Mouse (Mus musculus) adrenal gland, postnatal 25 days (tissue): ENCODE measurements around the gene 0610010F05Rik. TPM values are rescaled to one million over a fixed set of nuclear protein-coding genes. Genes with fewer than 3 reads are reported as not detected.
"Not testable (repeated sequence)": the region's sequence is repeated elsewhere in the genome, so short reads cannot be mapped to it uniquely, and the experiment has no call there.

Experiments
- DNase-seq: peaks from one replicate; pipeline ENCODE4 v3.0.0; 2021; ENCODE audit warnings: mixed read lengths
- long read RNA-seq: library from polyadenylated mRNA; stranded (forward); transcript quantifications from one replicate; pipeline ENCODE4 v2.0.0, GENCODE M21; 2021
- total RNA-seq: library from RNA; stranded (reverse); gene quantifications from 2 replicates; pipeline ENCODE4 v1.2.3, GENCODE M21; 2021

Gene 0610010F05Rik
- 14.1 and 16.8 TPM in 2 replicates for total RNA-seq
- long read RNA-seq, full-length matches to known transcripts = 12 of 32 reads
- long read RNA-seq, partial matches to known transcripts = 5 of 32 reads
- long read RNA-seq, other reads (novel, unspliced or antisense) = 15 of 32 reads

GRCm38 (mm10) chr11:23632945-23633878 is at the start of gene 0610010F05Rik:
Gene 0610010F05Rik, minus strand, starts transcription at chr11:23633639.
- DNase-seq = peak; percentile 88

DNA sequence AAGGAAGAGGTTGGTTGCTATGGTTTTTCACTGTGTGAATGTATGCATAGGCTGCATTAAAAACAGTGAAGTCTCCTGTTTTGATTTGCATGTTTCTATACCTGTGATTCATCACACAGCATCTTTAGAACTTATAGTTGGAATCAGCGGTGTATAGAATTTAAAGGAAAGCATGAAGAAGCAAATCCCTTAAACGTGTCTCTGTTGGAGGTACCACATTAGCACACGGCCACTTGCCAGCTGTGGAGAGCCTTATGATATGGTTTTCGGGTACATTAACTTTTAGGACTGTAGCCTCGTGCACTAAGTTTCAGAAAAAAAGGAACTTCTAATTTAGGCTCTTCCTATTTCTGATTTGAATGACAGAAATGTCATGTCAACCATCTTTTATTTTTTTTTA is 49.1 kb upstream of the 0610010F05Rik start:
- no peak for DNase-seq

DNA sequence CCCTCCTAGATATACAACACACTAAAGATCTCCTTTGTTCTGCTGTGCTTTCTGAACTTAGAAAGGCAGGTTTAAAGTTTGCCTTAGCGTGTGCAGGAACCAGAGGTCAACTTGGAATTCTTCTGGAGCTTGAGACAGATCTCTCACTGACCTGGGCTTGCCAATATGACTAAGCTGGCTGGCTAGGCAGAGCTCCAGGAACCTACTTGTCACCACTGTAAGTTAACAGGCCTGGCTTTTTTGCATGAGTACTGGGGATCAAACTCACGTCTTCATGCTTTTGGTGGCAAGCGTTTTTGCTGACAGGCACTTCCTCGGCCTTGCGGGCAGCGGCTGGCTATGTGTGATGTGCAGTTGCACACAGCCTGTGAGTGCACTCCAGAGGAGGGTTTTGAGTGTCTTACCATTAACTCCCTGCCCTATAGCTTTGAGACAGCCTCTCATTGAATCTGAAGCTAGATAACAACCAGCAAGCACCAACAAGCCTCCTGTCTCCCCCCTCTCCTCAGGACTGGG is 47.1 kb upstream of the 0610010F05Rik start:
- DNase-seq = peak; percentile 36

GRCm38 (mm10) chr11:23679044-23679642 is 45.7 kb upstream of the 0610010F05Rik start:
- peak; percentile 31 for DNase-seq

DNA sequence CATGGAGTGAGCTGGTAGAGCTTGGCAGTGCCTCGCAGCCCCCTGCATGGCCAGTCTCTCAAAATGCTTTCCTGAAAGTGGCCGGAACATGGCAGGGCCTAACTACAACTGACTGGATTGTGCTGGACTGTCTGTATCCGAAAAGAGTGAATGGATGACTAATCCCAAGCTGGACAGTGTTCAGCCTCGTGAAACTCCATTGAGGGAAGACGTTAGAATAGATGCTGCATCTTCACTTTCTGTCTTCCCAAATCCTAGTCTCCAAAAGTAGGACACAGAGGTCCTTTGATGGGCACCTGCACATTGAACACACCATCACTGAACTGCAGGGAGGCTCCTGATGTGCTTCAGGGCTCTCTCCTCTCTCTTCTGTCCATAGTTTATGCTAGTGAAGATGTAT is 42.7 kb upstream of the 0610010F05Rik start:
- DNase-seq = no peak

- DNase-seq = no peak
Observed at GRCm38 (mm10) chr11:23672256-23672749, 38.9 kb upstream of the 0610010F05Rik start.

DNA sequence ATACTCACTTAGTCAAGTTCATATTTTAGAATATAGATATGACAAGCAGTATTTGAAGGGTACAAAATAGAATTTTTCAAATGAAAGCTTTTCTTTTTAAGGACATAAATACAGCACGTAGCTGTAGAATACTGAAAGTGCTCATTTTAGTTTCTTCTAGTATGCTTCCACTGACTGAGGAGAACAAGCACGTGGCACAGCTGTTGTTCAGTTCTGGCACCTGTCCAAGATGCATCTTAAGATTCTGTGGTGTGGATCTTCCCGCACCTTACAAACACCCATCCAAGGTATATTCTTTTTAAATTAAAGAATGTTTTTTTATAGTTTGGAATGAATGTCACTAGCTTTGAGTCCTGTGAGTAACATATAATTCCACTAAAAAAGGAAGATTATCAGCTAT is 33.7 kb upstream of the 0610010F05Rik start:
- no peak for DNase-seq

DNA sequence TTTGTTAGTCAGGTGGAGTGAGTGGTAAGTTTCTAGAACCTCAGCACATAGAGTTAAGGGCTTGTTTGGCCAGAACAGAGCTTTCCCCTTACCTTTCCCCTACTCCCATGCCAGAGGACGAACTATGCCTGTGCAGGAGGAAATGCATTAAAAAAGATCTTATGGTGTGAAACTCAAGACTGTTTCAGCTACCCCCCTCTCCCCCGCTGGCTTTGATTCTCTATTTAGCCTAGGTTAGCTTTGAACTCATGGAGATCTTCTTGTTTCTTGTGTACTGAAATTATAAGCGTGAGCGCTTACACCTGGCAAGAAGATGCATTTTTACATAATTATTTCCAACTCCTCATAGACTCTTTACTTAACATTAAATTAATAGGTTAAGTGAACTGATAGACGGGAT is 33.1 kb upstream of the 0610010F05Rik start:
- DNase-seq = no peak

GRCm38 (mm10) chr11:23665798-23666501 is 32.5 kb upstream of the 0610010F05Rik start, which contains the start of gene Pex13:
Gene Pex13, minus strand, starts transcription at chr11:23665959.
- peak; percentile 92 for DNase-seq

- DNase-seq = peak; percentile 62
Observed at GRCm38 (mm10) chr11:23665311-23665786, 31.9 kb upstream of the 0610010F05Rik start, which contains the start of gene Pus10. Gene Pus10, plus strand, starts transcription at chr11:23665674.

DNA sequence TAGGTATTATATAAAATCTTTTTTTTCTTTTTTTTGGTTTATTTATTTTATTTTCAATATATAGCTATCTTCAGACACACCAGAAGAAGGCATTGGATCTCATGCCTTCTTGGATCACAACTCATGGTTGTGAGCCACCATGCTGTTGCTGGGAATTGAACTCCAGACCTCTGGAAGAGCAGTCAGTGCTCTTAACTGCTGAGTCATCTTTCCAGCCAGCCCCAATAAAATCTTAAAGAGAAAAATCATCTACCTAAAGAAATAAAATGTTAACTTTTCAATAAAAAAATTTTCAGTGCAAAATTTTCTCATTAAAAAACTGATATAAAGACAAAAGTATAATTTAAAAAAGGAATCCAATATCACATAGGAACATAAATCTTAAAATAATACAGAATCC is 30.8 kb upstream of the 0610010F05Rik start:
- no peak for DNase-seq

DNA sequence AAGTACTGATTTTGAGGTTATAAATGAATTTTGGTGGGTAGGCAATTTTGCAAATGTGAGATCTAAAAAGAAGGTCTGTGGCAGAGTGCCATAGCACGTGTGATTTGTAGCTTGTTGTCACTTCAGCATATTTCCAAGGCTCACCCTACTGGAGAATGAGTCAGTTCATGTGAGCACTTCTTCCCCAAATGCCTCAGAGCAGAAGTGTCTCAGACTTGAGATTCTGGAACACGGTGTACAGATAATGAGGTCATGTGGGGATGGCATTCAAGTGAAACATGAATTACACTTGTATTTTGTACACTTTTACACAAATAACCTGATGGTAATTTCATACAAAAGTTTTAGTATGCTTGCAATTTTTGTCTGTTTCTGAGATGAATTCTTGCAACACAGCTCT is 24.4 kb upstream of the 0610010F05Rik start:
- no peak for DNase-seq

GRCm38 (mm10) chr11:23653666-23654065 is 20.2 kb upstream of the 0610010F05Rik start:
- DNase-seq = no peak

- DNase-seq = no peak
Observed at GRCm38 (mm10) chr11:23647835-23648234, 14.4 kb upstream of the 0610010F05Rik start.

- DNase-seq = no peak
Observed at GRCm38 (mm10) chr11:23647431-23647830, 14.0 kb upstream of the 0610010F05Rik start.

DNA sequence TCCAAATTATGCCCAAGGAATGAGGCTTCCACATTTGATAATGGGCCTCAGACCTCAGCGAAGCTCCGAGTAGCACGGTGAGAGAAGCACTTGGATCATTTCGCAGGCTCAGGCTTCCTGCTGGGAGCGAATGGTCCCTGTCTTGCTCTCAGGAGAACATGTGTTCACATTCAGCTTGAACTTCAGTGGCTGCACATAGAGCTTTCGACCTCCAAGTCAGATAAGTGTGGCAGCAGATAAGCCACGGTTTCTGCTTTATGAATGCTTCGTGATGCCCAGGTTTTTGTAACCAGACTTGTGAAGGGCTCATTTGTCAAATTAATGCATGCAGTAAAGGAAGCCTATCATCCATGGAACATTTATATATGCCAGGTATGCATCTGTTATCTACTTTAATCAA is 1.1 kb upstream of the 0610010F05Rik start:
- DNase-seq = no peak

DNA sequence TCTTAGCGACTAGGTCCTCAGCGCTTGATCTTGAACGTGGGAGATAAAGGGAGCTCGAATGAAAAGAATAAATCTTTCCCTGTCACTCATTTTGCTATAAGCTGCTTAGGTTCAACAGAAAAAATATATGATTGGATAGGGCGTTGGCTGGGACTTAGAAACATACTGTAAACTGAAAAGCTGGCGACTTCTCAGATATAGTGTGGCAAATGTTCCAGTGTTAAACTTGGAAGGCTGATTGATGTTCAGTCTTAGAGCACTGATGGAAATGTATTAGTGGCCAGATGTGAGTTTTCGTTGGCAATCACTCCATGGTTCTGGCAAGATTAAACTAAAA is 408 bp upstream of the 0610010F05Rik start:
- no peak for DNase-seq

DNA sequence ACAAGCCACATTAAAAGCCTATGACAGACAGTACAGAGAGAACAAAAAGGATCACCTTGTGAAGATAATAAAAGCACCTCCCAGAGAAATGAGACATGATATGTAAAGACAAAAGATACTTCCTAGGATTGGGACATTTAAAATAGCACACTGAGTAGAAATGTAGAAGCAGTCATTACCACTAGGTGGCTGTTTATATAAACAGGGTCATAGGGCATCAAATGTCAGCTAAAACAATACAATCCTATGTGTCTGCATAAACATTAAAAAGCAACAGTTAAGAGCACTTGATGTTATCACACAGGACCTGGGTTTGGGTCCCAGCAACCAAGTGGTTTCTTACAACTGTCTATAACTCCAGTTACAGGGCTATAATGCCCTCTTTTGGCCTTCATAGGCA is 2.8 kb downstream of the 0610010F05Rik start:
- no peak for DNase-seq

DNA sequence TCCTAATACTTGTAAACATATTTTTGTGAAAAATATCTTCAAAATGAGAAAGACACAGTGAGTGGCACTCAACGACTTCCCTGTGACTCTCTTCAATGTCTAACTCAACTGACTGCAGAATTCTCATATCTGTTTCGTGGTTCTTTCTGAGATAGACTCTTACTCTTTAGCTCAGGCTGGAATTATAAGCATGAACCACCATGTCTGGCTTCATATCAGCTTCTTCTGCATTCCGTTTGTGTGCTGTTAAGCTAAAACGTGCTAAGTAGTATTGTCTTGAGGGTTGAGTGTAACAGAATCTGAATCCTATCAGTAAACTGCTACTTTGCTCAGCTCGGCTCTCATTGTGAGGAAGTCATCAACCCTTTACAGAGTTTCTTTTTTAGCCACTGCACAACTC is 14.4 kb downstream of the 0610010F05Rik start:
- DNase-seq = no peak

DNA sequence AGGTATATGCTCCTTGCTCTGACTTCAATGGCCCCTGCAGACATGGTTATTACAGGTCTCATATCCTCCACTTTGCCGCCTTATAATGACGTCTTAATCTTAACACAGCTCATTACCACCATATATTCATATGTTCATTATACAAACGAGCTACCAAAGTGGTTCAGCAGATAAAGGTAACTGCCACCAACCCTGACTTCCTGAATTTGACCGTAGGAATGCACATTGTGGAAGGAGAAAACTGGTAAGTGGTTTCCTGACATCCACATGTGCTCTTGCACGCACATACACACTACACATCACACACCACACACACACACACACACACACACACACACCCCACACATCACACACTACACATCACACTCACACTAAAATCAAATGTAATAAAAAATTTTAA is 18.9 kb downstream of the 0610010F05Rik start:
- DNase-seq = no peak

DNA sequence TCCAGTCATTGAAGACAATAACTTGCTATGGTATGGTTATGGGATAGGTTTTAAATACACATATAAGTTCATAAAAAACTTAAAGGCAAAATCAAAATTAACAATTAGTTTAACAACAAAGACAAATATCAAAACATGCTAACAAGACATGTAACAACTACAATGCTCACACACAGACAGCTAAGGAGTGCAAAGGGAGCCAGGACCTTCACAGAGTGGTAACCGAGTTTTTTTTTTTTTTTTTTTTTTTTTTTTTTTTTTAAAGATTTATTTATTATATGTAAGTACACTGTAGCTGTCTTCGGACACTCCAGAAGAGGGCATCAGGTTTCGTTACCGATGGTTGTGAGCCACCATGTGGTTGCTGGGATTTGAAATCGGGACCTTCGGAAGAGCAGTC is 26.1 kb downstream of the 0610010F05Rik start:
- not testable (repeated sequence) for DNase-seq

GRCm38 (mm10) chr11:23570130-23570529 is 63.3 kb downstream of the 0610010F05Rik start:
- DNase-seq = no peak
